Mouse (Mus musculus) brain, embryonic 14.5 days (tissue): ENCODE data around the gene Gm49355.

ENCODE experiments used
- CTCF ChIP-seq: fragments of 200-500 bp; IDR thresholded peaks from 2 replicates; pipeline ENCODE4 v1.5.1; 2012; ENCODE audit warnings: inconsistent platforms, mild to moderate bottlenecking, moderate library complexity, borderline replicate concordance; ENCODE audit not compliant: insufficient read depth, insufficient read length; ENCODE audit errors: extremely low read depth
- POLR2A ChIP-seq: fragments of 200-500 bp; IDR thresholded peaks from 2 replicates; pipeline ENCODE4 v1.6.1; 2012; ENCODE audit warnings: mild to moderate bottlenecking, inconsistent platforms, borderline replicate concordance; ENCODE audit not compliant: poor library complexity, insufficient read depth, insufficient read length, severe bottlenecking; ENCODE audit errors: extremely low read depth

DNA sequence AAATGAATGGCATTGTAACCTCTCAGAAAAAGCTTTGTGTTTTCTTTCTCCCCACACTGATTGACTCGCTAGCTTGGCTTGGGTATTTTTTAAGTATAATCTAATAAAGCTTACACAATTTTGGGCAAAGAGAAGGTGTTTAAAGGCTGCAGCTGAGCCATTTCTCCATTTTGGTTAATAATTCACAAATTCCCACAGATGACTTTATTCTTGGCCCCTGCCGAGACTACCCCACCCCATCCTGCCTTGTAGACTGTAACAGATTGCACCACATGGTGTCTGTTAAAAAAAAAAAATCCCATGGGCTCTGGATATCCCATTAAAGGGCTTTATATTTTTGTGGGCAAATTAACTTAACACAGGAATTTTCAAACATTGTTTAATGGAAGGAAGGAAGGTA is 19.3 kb downstream of the Gm49355 start:
- TF ChIP-seq CTCF (no peak), POLR2A (no peak)
